Mouse (Mus musculus): Measurements from ENCODE around the gene Mon2. TPM values are rescaled to one million over a fixed set of nuclear protein-coding genes. Genes with fewer than 3 reads are reported as not detected.
A peak's percentile ranks its signal among the peaks of the same experiment; 100 is the strongest.

Mon2 gene
- polyA plus RNA-seq, 1 experiment = 42.6 TPM

- H3K36me3 ChIP-seq (ENCODE audit: control insufficient read depth, insufficient read depth, low read length) = no peaks in the 10 kb centered on the region
- no peaks in the 10 kb centered on the region; the same call in 1 of the 2 replicates for H3K4me1 ChIP-seq (ENCODE audit: control insufficient read depth, insufficient read depth, low read length)
- no peaks in the 10 kb centered on the region for H3K27me3 ChIP-seq (replicated peaks; ENCODE audit: control insufficient read depth, insufficient read depth, low read length)
- no peak for DNase-seq
- no peak overlapping the region for H3K4me3 ChIP-seq (ENCODE audit: insufficient read depth, low read depth, low read length)
- 49% methylated on average over 4 of the region's 4 CpGs for WGBS
- no peak overlapping the region for H3K27ac ChIP-seq (ENCODE audit: insufficient read depth, low read depth, low read length)
- no peak for TF ChIP-seq CTCF (conservative IDR thresholded peaks at IDR 0.05; ENCODE audit: insufficient read depth, insufficient read length, low read depth, low read length)
These were observed 112.1 kb downstream of the Mon2 start for GRCm38 (mm10) chr10:122964241-122964636.

DNA sequence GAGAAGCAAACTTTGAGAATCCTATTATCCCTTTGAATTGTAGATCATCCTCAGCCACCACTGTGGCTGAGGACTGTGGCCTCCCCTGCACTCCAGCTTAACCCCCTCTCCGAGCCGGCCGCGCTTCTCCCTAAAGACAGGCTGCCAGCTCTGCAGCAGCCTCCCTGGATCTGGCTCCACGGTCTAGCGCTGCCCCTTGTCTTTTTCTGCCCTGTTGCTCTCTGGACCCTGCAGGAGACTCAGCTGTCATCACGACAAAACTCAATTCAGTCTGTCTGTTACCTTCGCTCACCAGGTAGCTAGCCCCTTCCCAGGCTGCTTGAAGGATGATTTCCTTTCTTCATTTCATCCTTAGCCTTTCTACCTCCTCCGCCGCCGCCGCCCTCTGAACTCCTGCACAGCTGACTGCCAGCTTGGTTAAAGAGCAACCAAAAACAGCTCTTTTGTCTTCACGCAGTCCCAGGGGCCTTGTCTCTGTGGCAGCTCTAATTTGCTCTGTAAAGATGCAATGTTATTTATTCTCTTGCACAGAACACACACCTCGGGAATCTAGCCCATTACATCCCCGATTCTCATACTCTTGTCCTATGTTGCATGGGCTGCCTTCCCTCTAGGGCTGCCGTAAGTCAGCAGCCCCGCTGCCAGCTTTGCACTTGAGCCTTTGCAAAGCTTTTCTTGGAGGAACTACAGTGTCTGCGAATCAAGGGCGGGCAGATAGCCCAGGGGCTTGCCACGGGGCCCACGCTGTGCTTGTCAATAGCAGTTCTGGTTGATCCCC lies 112.7 kb downstream of the Mon2 start:
- no peak overlapping the region for H3K4me3 ChIP-seq (ENCODE audit: insufficient read depth, low read depth, low read length)
- H3K4me1 ChIP-seq (ENCODE audit: control insufficient read depth, insufficient read depth, low read length) = no peaks in the 10 kb centered on the region; the same call in 1 of the 2 replicates
- H3K27me3 ChIP-seq (replicated peaks; ENCODE audit: control insufficient read depth, insufficient read depth, low read length) = no peaks in the 10 kb centered on the region
- 18% methylated on average over 21 of the region's 21 CpGs for WGBS
- H3K27ac ChIP-seq (ENCODE audit: insufficient read depth, low read depth, low read length) = no peak overlapping the region
- H3K36me3 ChIP-seq (ENCODE audit: control insufficient read depth, insufficient read depth, low read length) = no peaks in the 10 kb centered on the region
- DNase-seq = peak; percentile 70
- no peak for TF ChIP-seq CTCF (conservative IDR thresholded peaks at IDR 0.05; ENCODE audit: insufficient read depth, insufficient read length, low read depth, low read length)

DNA sequence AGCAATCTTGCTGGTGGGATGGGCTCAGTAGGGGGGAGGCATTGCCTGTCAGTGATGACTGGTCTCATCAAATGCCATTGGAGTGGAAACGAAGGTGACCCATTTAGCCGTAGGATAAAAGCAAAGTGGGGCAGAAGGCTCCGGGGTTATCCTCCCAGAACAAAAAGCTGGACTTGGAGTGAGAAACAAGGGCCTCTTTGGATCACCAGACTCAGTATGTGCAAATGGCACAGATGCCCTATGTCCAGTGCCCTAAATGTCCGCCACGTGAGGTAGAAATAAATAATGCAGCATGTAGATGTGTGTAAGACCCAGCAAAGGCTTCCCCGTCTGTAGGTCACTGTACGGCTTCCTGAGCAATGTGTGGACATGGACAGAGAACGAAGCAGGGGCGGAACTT lies 113.7 kb downstream of the Mon2 start:
- H3K4me1 ChIP-seq (ENCODE audit: control insufficient read depth, insufficient read depth, low read length) = no peaks in the 10 kb centered on the region; the same call in 1 of the 2 replicates
- TF ChIP-seq CTCF (conservative IDR thresholded peaks at IDR 0.05; ENCODE audit: insufficient read depth, insufficient read length, low read depth, low read length) = no peak
- TF ChIP-seq POLR2A (IDR thresholded peaks at IDR 0.05; ENCODE audit: low read depth, low read length) = no peak
- DNase-seq = no peak
- no peak overlapping the region for H3K27ac ChIP-seq (ENCODE audit: insufficient read depth, low read depth, low read length)
- WGBS = 61% methylated on average over 9 of the region's 9 CpGs
- H3K4me3 ChIP-seq (ENCODE audit: insufficient read depth, low read depth, low read length) = no peak overlapping the region
- no peaks in the 10 kb centered on the region for H3K36me3 ChIP-seq (ENCODE audit: control insufficient read depth, insufficient read depth, low read length)
- H3K27me3 ChIP-seq (replicated peaks; ENCODE audit: control insufficient read depth, insufficient read depth, low read length) = no peaks in the 10 kb centered on the region

DNA sequence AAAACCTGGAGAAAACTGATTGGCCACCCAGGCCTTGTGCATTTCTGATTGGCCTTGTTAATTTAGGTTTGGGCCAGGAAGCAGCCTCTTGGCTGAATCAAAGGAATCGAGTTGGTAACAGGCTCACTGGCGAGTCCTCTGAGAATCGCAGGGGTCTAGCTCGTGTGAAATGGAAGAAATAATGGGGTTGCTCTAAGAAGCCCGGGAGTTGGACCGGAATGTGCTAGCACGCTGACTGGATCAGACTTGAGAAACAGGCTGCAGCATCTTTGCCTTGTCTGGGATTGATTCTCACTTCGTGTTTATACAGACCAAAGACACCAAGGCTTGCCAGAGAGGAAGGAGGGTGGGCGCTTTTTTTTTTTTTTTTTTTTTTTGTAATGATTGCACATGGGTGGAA lies 114.8 kb downstream of the Mon2 start:
- DNase-seq = no peak
- no peaks in the 10 kb centered on the region; the same call in 1 of the 2 replicates for H3K4me1 ChIP-seq (ENCODE audit: control insufficient read depth, insufficient read depth, low read length)
- no peak overlapping the region for H3K27ac ChIP-seq (ENCODE audit: insufficient read depth, low read depth, low read length)
- no peaks in the 10 kb centered on the region for H3K27me3 ChIP-seq (replicated peaks; ENCODE audit: control insufficient read depth, insufficient read depth, low read length)
- 85% methylated on average over 9 of the region's 9 CpGs for whole genome bisulfite sequencing
- H3K36me3 ChIP-seq (ENCODE audit: control insufficient read depth, insufficient read depth, low read length) = no peaks in the 10 kb centered on the region
- no peak for TF ChIP-seq CTCF (conservative IDR thresholded peaks at IDR 0.05; ENCODE audit: insufficient read depth, insufficient read length, low read depth, low read length)
- no peak for TF ChIP-seq POLR2A (IDR thresholded peaks at IDR 0.05; ENCODE audit: low read depth, low read length)
- no peak overlapping the region for H3K4me3 ChIP-seq (ENCODE audit: insufficient read depth, low read depth, low read length)

DNA sequence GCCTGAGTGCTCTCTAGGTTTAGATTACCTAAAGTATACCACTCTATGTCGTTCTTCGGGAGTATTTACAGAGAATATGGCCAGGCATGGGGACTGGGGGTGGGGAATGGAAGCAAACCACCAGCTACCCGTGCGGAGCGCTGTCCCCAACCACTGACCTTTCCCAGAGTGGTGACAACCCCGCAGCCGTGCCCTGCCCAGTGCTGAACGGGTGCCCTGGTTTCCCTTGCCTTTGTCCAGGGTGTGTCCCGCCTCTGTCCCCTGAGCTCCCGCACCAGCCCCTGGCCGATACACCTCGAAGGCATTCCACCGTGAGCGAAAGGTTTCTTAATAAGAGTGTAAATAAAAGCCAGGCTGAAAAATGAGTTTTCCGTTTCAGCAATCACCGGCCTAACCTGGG lies 115.6 kb downstream of the Mon2 start:
- Histone ChIP-seq H3K27me3 (replicated peaks; ENCODE audit: control insufficient read depth, insufficient read depth, low read length) (no peaks in the 10 kb centered on the region), H3K4me1 (ENCODE audit: control insufficient read depth, insufficient read depth, low read length) (no peaks in the 10 kb centered on the region; the same call in 1 of the 2 replicates), H3K4me3 (ENCODE audit: insufficient read depth, low read depth, low read length) (no peak overlapping the region), H3K36me3 (ENCODE audit: control insufficient read depth, insufficient read depth, low read length) (no peaks in the 10 kb centered on the region), H3K27ac (ENCODE audit: insufficient read depth, low read depth, low read length) (no peak overlapping the region)
- TF ChIP-seq CTCF (conservative IDR thresholded peaks at IDR 0.05; ENCODE audit: insufficient read depth, insufficient read length, low read depth, low read length) = no peak
- TF ChIP-seq POLR2A (IDR thresholded peaks at IDR 0.05; ENCODE audit: low read depth, low read length) = no peak
- WGBS = 67% methylated on average over 16 of the region's 16 CpGs
- no peak for DNase-seq

DNA sequence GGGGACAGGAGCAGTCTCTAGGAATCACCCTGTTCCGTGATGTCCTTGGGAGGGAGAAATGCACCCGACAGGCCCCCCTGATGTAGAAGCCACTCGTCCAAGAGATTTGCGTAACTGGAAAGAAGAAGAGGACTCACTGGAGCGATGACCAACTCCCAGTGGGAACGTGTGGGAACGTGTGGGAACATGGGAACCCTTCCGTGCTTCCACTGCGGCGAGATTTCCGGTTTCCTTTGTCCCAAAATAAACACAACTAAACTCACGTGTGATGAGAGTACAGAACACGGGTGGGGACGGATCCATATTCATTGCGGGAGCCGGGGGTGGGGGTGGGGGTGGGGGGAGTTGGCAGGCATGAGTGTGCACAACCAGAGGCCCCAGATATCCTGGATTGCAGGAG lies 116.1 kb downstream of the Mon2 start:
- TF ChIP-seq CTCF (conservative IDR thresholded peaks at IDR 0.05; ENCODE audit: insufficient read depth, insufficient read length, low read depth, low read length) (no peak), POLR2A (IDR thresholded peaks at IDR 0.05; ENCODE audit: low read depth, low read length) (no peak)
- H3K4me3 ChIP-seq (ENCODE audit: insufficient read depth, low read depth, low read length) = no peak overlapping the region
- no peaks in the 10 kb centered on the region for H3K36me3 ChIP-seq (ENCODE audit: control insufficient read depth, insufficient read depth, low read length)
- no peak for DNase-seq
- H3K4me1 ChIP-seq (ENCODE audit: control insufficient read depth, insufficient read depth, low read length) = no peaks in the 10 kb centered on the region; the same call in 1 of the 2 replicates
- no peak overlapping the region for H3K27ac ChIP-seq (ENCODE audit: insufficient read depth, low read depth, low read length)
- no peaks in the 10 kb centered on the region for H3K27me3 ChIP-seq (replicated peaks; ENCODE audit: control insufficient read depth, insufficient read depth, low read length)
- WGBS = 85% methylated on average over 16 of the region's 16 CpGs

DNA sequence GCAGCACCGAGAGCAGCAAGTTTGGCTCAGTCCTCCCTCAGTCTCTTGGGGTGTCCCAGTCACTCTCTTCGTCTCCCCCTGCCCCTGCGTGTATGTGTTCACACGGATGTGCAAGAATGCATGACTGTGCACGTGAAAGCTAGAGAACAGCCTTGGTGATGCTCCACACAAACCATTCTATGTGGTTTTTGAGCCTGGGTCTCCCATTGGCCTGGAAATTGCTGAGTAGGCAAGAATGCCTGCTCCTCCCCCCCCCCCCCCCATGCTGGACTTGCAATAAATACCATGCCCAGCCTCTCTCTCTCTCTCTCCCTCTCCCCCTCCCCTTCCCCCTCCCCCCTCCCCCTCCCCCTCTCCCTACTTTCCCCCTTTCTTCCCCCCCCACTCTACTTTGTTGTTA lies 117.6 kb downstream of the Mon2 start:
- Histone ChIP-seq H3K36me3 (ENCODE audit: control insufficient read depth, insufficient read depth, low read length) (no peaks in the 10 kb centered on the region), H3K27ac (ENCODE audit: insufficient read depth, low read depth, low read length) (no peak overlapping the region), H3K27me3 (replicated peaks; ENCODE audit: control insufficient read depth, insufficient read depth, low read length) (no peaks in the 10 kb centered on the region), H3K4me1 (ENCODE audit: control insufficient read depth, insufficient read depth, low read length) (no peaks in the 10 kb centered on the region), H3K4me3 (ENCODE audit: insufficient read depth, low read depth, low read length) (no peak overlapping the region)
- no peak for DNase-seq
- no peak for TF ChIP-seq CTCF (conservative IDR thresholded peaks at IDR 0.05; ENCODE audit: insufficient read depth, insufficient read length, low read depth, low read length)
- TF ChIP-seq POLR2A (IDR thresholded peaks at IDR 0.05; ENCODE audit: low read depth, low read length) = no peak
- 91% methylated on average over 5 of the region's 5 CpGs for WGBS

Data from kidney, adult 2 months (tissue).